Mouse (Mus musculus) cerebellum, adult 2 months (tissue): Measurements from ENCODE around the gene Ubtd2. TPM values are rescaled to one million over a fixed set of nuclear protein-coding genes. Genes with fewer than 3 reads are reported as not detected.

Source experiments
- DNase-seq, 2 experiments: peaks; one replicate each; pipeline ENCODE4 v3.0.0; 2021
- H3K27ac ChIP-seq: fragments of 200-500 bp; 2 replicates; pipeline ENCODE4 v1.5.1; 2012; ENCODE audit warnings: low read length, control low read depth, inconsistent platforms; ENCODE audit not compliant: insufficient read depth
- H3K27me3 ChIP-seq: fragments of 200-500 bp; 2 replicates; pipeline ENCODE4 v1.6.1; 2012; ENCODE audit warnings: inconsistent platforms, mild to moderate bottlenecking, low read length, moderate library complexity; ENCODE audit not compliant: control insufficient read depth, insufficient read depth
- H3K4me1 ChIP-seq: fragments of 200-500 bp; 2 replicates; pipeline ENCODE4 v1.6.1; 2011; ENCODE audit warnings: low read length; ENCODE audit not compliant: control insufficient read depth, insufficient read depth
- H3K4me3 ChIP-seq: fragments of 200-500 bp; replicated peaks from 2 replicates; pipeline ENCODE3; 2011; ENCODE audit warnings: mild to moderate bottlenecking, low read depth, low read length, control low read depth; ENCODE audit not compliant: insufficient read depth
- CTCF ChIP-seq: fragments of 200-500 bp; IDR thresholded peaks from 2 replicates; pipeline ENCODE4 v1.5.1; 2011; ENCODE audit warnings: low read depth, mild to moderate bottlenecking, control low read depth, low read length, moderate library complexity, borderline replicate concordance; ENCODE audit not compliant: insufficient read depth
- POLR2A ChIP-seq: fragments of 200-500 bp; IDR thresholded peaks from 2 replicates; pipeline ENCODE4 v1.6.1; 2011; ENCODE audit warnings: low read length, control low read depth, borderline replicate concordance; ENCODE audit not compliant: insufficient read depth
- WGBS: fragments of 180-500 bp; shearing (Covaris S2); methylation state at CpG from one replicate; pipeline ENCODE4 v1.1.7; 2018; 5-methylcytosine and 5-hydroxymethylcytosine counted together
- polyA plus RNA-seq: library from polyadenylated mRNA; depleted of rRNA; stranded (reverse); fragments of >200 nt; gene quantifications from 2 replicates; pipeline ENCODE4 v1.2.3, GENCODE M21; 2012

Gene Ubtd2
- polyA plus RNA-seq, 1 experiment: 26.4 TPM

DNA sequence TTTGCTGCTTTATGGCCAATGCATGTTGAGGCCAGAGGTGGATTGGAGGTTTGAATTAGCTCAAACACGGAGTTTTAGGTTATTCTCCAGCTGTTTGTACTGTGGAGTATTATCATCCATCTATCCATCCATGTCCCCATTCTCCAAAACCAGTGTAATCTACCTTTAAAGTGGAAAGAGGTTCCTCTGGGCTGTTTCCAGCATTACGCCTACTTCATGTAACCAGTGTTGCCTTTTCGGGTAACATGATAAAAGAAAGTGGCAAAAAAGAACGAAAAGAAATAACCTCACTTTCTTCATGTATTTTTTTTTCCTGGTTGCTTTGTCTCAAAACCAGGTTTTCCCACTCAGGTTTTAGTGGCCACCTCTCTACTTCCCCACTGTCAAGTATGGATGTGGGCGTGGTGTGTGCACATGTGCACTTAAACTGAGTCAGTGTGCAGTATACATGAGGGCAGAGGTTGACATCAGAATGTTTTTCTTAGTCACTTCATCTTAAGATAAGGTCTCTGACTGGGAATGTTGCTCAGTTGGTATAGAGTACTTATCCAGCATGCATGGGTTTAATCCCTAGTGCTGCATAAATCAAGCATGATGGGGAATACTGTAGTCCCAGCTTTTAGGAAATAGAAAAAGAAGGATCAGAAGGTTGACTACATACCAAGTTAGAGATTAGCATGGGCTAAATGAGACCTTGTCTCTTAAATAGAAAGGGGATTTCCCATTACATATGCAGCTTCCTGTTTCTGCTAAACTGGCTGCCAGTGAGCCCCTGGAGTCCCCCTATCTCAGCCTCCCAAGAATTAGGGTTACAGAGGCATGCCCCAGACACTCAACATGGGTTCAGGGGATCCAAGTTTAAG is 33.9 kb downstream of the Ubtd2 start:
- TF ChIP-seq POLR2A (no peak), CTCF (no peak)
- no peak overlapping the region for H3K27ac ChIP-seq
- WGBS: 93% methylated on average over 5 of the region's 5 CpGs
- no peaks in the 10 kb centered on the region for H3K27me3 ChIP-seq
- DNase-seq: no peak
- H3K4me1 ChIP-seq: no peaks in the 10 kb centered on the region; the same call in 1 of the 2 replicates
- no peak overlapping the region for H3K4me3 ChIP-seq

DNA sequence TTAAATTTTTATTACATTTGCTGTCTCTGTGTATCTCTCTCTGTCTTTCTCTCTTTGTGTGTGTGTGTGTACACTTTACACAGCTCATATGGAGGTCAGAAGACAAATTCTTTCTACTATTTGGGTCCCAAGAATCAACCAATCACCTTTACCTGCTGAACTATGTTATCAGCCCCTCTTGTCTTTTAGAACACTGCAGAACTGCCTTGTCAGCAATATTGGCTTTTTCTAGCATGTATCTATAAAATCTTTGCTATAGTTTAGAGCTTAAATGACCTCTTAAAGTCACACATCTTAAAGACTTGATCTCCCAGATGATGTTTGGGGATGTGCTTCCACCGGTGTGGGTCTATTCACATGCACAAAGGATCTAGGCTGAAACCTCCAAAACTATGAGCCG is 35.9 kb downstream of the Ubtd2 start:
- no peaks in the 10 kb centered on the region for H3K27me3 ChIP-seq
- no peak overlapping the region for H3K4me3 ChIP-seq
- H3K4me1 ChIP-seq: no peaks in the 10 kb centered on the region; the same call in 1 of the 2 replicates
- TF ChIP-seq POLR2A (no peak), CTCF (no peak)
- DNase-seq: no peak
- 97% methylated on average over 2 of the region's 2 CpGs for whole genome bisulfite sequencing
- H3K27ac ChIP-seq: no peak overlapping the region

- no peaks in the 10 kb centered on the region for H3K27me3 ChIP-seq
- DNase-seq: peak in 1 of 2 experiments; percentile 32
- H3K27ac ChIP-seq: no peak overlapping the region
- H3K4me1 ChIP-seq: no peaks in the 10 kb centered on the region; the same call in 1 of the 2 replicates
- TF ChIP-seq POLR2A (no peak), CTCF (no peak)
- H3K4me3 ChIP-seq: no peak overlapping the region
Measured at GRCm38 (mm10) chr11:32493312-32493711, 38.1 kb downstream of the Ubtd2 start.

DNA sequence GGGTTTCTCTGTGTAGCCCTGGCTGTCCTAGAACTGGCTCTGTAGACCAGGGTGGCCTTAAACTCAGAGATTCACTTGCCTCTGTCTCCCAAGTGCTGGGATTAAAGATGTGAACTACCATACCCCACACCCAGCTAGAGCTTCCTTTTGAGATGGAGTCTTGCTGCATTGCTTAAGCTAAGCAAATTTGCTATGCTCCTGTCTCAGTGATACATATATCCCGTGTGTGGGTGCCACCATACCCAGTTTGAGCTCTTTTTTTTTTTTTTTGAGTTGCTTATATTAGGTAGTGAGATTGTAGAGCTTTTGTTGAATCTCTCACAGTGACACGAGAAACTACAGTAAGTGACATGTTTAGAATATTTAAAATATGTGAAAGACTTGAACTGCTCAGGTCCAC is 40.1 kb downstream of the Ubtd2 start:
- 93% methylated on average over 2 of the region's 2 CpGs for WGBS
- Histone ChIP-seq H3K4me1 (peaks cover 5% of the 10 kb centered on the region), H3K27me3 (no peaks in the 10 kb centered on the region), H3K27ac (no peak overlapping the region), H3K4me3 (no peak overlapping the region)
- TF ChIP-seq CTCF (no peak), POLR2A (no peak)
- DNase-seq: no peak

- Histone ChIP-seq H3K27ac (peak overlapping the region; percentile 68; the same call in 1 of the 2 replicates), H3K4me3 (no peak overlapping the region), H3K4me1 (peaks cover 5% of the 10 kb centered on the region), H3K27me3 (no peaks in the 10 kb centered on the region)
- peak; percentile 63 to 70 for DNase-seq
- TF ChIP-seq POLR2A (no peak), CTCF (no peak)
- 8% methylated on average over 7 of the region's 7 CpGs for WGBS
Measured at GRCm38 (mm10) chr11:32498757-32499535, 43.8 kb downstream of the Ubtd2 start.

GRCm38 (mm10) chr11:32499931-32500330 is 44.8 kb downstream of the Ubtd2 start:
- DNase-seq: no peak
- 93% methylated on average over 4 of the region's 4 CpGs for WGBS
- TF ChIP-seq POLR2A: no peak
- no peak for TF ChIP-seq CTCF
- no peaks in the 10 kb centered on the region for H3K27me3 ChIP-seq
- no peak overlapping the region for H3K27ac ChIP-seq
- H3K4me3 ChIP-seq: no peak overlapping the region
- peaks cover 5% of the 10 kb centered on the region for H3K4me1 ChIP-seq

DNA sequence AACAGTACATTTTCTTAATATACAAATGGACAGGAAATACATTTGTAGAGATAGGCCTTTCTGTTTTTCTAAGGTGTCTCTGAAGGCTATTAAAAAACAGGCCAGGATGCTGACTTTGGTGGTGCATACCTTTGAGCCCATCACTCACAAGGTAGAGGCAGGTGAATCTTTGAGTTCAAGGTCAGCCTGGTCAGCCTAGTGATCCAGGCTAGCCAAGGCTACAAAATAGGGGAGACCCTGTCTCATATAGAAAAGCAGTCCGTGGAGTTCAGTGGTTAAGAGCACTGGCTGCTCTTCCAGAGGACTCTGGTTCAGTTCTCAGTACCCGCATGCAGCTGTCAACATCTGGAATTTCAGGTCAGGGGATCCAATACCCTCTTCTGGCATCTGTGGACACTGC is 48.5 kb downstream of the Ubtd2 start:
- no peak for DNase-seq
- WGBS: 97% methylated on average over 2 of the region's 2 CpGs
- TF ChIP-seq CTCF: no peak
- TF ChIP-seq POLR2A: no peak
- H3K27me3 ChIP-seq: no peaks in the 10 kb centered on the region
- no peak overlapping the region for H3K27ac ChIP-seq
- peaks cover 5% of the 10 kb centered on the region for H3K4me1 ChIP-seq
- no peak overlapping the region for H3K4me3 ChIP-seq
